Mouse (Mus musculus): ENCODE data around the gene Szt2. TPM values are rescaled to one million over a fixed set of nuclear protein-coding genes. Genes with fewer than 3 reads are reported as not detected.

The Szt2 gene
- total RNA-seq, 4 experiments from 2014 or later, result 32.2 to 40.1 (median 37.6) TPM

DNA sequence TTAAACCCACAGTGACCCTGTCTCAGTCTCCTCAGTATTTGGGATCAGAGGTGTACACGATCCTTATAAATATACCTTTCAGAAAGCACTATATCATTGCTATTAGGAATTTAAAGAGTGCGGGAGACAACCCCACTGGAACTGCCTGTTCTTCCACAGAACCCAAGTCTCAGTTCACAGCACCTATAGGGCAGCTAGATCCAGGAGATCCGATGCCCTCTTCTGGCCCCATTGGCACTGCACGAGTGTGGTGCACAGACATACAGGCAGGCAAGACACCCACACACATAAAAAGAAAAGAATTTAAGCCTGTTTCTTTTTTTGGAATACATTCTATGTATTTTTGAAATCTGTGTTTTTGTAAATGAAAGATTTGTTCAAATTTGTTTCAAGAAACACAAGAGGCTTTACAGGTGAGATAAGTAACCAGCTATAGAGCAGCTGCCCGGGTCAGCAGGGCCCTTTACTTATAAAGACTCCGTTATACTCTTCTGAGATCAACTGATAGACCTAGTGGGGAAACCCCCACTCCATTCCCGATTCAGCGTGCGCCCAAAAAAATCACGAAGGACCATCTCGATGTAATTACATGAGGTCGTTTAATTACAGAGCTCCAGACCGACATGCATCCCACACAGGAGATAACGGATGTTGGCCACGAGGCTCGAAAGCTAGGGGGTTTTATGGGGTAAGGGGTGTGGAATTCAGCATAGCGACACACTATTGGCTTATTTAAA lies 50.7 kb downstream of the Szt2 start:
- DNase-seq (ENCODE audit: low spot score in 2 of 2), result no peak

DNA sequence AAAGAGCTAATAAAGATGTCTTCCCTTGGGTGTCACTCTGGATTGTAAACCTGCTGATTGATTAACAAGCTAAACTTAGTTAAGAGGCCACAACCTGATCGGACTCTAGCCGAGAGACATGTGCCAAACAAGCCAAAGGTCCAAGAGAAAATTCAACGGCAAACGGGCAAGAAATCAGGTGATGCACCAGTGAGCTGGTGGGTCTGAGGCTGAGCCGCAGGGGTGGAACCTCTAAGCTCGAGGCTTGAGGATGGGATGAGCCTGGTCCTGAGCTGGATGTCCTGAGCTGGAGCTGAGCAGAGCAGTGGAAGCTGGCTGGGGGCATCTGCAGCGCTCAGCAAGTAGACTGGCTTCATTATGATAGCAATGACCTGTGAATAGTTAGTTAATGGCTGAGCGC lies 51.6 kb downstream of the Szt2 start:
- DNase-seq (ENCODE audit: low spot score in 2 of 2), result no peak

DNA sequence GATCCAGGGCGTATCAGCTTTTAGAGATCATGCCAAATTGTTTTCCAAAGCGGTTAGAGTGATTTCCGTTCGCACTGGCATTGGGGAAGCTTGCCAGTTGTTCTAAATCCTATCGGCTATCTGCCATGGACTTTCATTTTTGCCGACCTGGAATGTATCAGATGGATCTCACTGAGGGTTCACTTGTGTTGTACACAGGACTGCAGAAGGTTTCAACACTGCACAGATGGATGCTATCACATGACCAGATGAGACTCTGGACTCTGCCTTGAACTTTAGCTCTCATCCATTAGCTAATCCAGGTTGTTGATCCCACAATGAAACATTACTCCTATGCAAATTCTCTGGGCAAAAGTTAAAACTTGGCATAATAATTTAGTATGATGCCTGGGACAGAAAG lies 52.3 kb downstream of the Szt2 start:
- no peak for DNase-seq (ENCODE audit: low spot score in 2 of 2)

DNA sequence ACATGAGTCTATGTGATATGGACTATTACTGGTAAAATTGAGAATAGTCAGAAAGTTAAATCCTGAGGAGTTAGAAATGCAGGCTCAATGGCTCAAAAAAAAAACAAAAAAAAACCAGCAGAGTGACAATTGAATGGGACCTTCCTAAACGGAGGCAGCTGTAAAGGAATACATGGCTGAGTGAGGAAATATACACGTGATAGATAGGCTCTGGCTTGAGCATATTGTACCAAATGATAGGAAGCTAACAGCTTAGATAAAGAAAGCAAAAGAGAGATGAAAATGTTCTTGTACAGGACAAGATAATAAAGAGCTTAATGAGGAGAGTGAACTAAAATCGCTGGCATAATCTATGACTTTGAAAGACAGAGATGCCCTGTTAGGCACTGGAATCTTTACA lies 54.8 kb downstream of the Szt2 start:
- no peak for DNase-seq (ENCODE audit: low spot score in 2 of 2)

DNA sequence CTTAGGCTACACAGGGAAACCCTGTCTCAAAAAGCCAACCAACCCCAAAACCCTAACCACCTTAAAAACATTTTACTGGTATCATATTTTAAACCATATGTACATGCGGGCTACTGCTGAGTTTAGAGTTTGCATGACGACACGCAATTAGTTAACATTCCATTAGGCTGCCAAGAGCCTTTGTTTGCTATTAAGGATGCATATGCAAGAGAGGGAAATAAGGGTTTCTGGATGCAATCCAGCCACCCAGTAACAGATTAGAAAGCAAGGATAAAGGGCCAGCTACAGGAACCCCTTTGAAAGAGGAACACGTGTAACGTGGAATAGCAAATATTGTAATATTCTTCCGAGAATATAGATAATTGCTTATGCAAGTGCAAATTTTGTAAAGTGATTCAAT lies 55.4 kb downstream of the Szt2 start:
- DNase-seq (ENCODE audit: low spot score in 2 of 2), result no peak

DNA sequence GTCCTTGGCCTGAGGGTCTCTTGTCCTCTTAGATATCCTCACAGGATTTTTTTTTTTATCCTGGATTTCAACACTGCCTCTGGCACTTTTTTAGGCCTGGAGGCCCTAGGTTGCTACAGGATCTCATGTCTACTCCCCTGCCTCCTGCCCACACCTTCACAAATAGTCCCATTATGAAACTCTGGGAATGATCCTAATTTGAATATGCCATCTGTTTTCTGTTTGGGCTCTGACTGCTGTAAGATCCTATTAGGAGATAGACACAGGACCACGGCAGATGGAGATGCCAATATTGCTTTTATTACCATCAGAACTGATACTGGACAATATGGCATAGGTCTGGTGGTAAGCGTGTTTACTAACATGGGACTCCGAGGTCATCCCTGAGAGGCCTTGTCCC lies 57.2 kb downstream of the Szt2 start:
- DNase-seq (ENCODE audit: low spot score in 2 of 2), result no peak

DNA sequence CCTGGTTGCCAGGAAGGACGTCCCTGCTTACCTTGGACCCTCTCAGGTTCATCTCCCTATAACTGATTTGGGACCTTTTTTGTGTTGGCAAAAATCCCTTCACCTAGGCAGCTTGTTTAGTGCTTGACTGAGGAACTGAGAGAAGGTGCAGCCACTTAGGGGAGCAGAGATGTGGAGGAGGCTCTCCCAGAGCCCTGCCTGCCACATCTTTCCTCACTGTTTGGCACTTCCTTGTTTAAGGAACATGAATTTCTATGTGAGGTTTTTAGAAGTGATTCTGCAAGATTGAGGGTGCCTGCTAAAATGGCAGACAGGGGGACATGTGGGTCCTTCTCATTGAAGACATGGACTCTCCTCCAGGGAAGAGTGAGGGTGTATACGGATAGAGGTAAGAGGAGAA lies 58.2 kb downstream of the Szt2 start:
- no peak for DNase-seq (ENCODE audit: low spot score in 2 of 2)

DNA sequence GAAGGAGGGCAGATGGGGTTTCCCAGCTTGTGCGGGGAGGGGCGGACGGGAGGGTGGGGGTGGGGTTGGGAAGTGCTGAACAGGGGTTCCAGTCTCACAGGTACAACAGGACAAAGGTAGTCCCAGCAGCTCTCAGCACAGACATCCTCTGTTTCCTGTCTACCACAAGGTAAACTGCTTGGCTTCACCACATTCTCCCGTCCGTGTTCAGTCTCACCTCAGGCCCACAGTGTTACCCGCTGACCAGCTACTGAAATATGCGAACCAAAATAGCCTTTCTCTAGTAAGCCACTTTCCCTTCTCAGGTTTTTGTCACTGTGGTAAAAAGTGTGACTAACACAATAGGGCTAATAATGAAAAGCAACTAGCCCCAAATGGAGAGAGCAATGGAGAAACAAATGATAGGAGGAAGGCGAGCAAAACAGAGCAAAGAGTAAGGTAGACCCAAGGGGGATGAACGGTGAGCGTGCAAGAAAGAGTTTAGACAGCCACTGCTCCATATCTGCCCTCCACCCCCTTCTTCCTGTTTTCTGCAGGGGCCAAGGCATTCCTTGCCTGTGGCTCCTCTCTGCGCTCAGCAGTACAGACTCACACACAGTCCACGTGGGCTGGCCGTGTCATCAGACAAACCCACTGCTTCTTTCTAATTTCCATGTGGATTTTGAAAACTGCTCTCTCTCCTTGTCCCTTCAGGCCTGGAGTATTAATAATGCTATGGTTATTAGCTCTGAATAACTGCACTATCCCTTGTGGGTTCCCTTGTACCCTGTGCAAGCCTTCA lies 61.4 kb downstream of the Szt2 start:
- DNase-seq (ENCODE audit: low spot score in 2 of 2), result no peak

DNA sequence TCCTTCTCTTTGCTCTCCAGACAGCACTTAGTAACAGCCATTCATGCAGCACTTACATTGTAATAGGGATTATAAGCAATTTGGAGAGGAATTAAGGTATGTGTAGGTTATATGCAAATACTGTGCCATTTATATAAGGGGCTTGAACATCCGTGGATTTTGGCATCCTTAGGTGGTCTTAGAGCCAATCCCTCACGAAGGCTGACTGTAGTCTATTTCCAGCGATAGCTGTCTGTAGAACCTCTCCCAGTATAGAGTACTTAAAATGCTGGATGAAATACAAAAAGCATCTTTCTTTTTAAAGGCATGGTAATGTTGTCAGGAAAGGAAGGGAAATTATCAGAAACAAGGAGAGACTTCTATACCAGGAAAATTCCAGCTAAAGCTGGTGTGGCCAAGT lies 67.6 kb downstream of the Szt2 start:
- DNase-seq (ENCODE audit: low spot score in 2 of 2), result no peak

DNA sequence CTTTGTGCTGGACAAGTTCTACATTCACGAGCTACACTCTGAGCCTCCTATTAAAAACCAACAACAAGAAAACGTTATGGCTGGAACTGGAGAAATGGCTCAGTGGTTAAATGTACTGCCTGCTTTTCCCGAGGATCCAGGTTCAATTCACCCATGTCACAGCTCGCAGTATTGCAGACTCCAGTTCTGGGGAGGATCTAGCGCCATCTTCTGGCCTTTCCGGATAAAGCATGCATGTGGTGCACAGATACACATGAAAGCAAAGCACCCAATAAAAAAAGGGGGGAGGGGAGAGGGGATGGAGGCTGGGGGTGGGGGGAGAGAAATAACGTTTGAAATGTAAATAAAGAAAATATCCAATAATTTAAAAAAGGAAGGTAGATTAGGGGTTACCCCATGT lies 72.4 kb downstream of the Szt2 start:
- peak in 1 of 2 experiments; percentile 13 for DNase-seq (ENCODE audit: low spot score in 2 of 2)

DNA sequence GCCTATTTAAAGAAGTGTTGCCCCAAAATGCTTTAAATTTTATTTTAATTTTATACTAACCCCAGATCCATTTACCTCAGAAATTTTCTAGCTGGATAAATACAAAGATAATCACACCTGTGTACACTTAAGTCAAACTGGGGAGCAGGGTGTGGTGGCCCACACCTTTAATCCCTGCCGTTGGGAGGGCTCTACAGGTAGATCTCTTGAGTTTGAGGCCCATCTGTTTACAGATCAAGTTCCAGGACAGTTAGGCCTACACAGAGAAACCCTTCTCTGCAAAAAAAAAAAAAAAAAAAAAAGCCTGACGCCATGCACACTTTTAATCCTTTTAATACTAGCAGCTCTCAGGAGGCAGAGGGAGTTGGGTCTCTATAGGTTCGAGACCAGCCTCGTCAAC lies 73.1 kb downstream of the Szt2 start:
- DNase-seq (ENCODE audit: low spot score in 2 of 2), result no peak

DNA sequence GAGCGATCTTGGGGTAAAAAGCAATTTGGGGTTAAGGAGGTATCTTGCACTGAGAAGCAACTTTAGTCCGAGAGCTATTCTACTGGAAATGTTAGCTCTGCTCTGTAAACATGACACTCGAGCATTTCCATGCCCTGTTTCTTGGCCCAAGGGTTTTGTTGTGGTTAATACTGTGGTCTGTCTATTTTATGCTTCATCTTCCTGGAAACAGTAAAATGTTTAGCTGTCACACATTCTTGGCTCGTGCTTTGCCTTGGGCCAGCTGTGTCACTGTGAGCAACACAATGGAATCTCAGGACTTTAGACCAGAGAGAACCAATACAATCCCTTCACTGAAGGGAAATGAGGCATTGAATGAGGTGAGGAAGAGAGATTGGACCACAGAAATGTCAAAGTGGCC lies 77.3 kb downstream of the Szt2 start:
- no peak for DNase-seq (ENCODE audit: low spot score in 2 of 2)

DNA sequence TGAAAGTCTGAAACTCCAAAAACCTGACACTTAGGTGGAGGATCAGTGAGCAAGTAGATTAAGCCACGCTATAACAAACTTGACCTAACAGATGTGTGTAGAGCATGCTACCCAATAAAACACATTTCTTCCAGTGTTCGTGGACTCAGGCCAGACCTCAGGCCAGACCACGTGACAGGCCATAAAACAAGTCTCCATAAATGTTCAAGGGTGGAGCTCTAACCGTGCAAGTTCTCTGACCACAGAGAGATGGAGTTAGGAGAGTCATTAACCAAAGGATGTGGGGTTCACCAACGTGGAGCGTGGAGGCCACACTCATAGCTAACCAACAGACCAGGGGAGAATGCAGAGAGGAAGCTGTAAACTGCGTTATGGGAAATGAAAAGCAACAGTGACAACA lies 82.6 kb downstream of the Szt2 start:
- no peak for DNase-seq (ENCODE audit: low spot score in 2 of 2)

DNA sequence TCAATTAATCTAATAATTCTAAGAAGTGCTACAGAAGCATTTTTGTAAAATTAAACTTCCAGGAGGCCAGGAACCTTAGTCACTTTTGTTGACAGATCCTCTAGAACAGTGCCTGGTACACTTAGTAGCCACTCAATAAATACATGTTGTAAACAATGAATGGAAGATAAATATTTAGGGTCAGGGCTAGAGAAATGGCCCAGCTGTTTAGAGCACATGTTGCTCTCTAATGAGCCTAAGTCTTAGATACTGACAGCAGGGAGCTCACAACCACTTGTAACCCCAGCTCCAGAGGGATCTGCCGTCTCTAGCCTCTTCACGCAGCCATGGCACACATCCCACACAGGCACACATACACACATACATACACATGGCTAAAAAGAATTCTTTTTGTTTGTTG lies 88.4 kb downstream of the Szt2 start:
- no peak for DNase-seq (ENCODE audit: low spot score in 2 of 2)

DNA sequence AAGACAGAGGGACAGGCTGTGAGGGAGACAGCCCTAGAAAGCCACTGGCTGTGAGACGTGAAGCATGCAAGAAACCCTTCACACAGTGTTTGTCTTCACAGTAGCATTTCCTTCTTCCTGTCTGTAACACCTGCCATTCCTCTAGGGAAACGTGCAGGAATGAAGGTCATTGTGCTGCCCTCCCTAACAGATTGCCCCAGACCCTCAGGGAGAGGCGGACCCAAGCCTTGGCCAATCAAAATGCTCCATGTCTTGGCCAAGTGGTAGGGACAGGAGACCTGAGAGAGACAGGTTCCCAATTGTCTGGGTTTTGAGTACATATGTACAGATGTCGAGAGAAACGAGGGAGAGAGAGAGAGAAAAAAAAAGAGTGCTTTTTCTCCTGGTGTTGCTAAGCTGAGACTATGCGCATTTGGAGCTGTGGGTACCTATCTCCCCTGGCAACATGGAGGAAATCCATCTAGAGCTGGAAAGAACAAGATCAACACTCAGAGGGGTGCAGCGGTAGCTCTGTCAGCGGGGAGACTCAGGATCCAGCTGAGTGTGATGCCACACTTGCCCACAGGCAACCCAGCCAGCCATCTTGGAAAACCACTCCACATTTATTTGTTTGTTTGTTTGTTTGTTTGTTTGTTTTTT lies 89.2 kb downstream of the Szt2 start:
- no peak for DNase-seq (ENCODE audit: low spot score in 2 of 2)

DNA sequence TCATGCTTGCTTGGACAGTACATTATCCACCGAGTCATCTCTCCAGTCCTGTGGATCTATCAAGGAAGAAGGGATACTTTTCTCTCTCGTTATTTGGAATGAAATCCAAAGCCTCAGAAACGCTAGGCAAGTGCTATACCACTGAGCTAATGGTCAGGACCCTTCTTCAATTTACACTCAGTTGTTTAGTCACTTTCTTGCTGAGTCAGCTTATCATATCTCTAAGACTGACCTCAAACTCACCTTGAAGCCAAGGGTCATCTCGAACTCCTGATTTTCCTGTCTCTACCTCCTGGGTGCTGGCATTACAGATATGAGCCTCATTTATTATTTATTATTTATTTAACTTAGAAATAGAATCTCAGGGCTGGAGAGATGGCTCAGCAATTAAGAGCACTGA lies 92.4 kb downstream of the Szt2 start:
- DNase-seq (ENCODE audit: low spot score in 2 of 2), result no peak

DNA sequence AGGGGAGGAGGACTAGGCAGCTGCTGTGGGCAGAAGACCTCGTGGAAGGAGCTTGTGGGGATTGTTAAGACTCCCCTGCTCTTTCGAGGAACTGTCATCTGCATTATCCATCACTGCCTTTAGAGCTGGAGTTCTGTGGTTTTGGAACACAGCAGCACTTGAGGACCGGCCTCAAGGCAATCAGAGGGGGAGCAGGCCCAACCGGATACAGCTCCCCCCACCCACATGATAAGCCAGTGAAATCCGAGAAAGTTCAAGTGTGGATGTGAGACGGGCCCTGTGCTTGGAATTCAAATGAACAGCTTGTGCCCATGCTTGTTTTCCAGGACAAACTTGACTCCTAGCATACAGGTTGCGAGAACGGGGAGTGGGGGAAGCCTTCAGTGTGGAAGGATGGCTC lies 93.8 kb downstream of the Szt2 start:
- DNase-seq (ENCODE audit: low spot score in 2 of 2), result no peak

Other genes with a start within 250 kb of the Szt2 start
- 10 to 100 TPM; 39.9 to 43.3 (median 41.4) TPM for gene Kdm4a, start 229.2 kb downstream of the Szt2 start, total RNA-seq (2022)
- gene Ptprf, start 117.9 kb downstream of the Szt2 start, total RNA-seq (2022), result 100 to 1,000 TPM in 3 of 4 experiments, 10 to 100 TPM in 1; 96.0 to 114 (median 107) TPM
- 10 to 100 TPM; 47.8 to 56.5 (median 56.1) TPM for gene Med8, start 64 bp upstream of the Szt2 start, total RNA-seq (2022)
- gene Elovl1, start 18.8 kb upstream of the Szt2 start, total RNA-seq (2022), result 10 to 100 TPM; 16.2 to 26.7 (median 21.1) TPM
- 1 to 10 TPM in 3 of 4 experiments, under 1 TPM in 1; 0.82 to 2.2 (median 1.1) TPM for gene Cdc20, start 28.1 kb upstream of the Szt2 start, total RNA-seq (2022)
- under 1 TPM; 0.40 to 0.82 (median 0.59) TPM for gene Mpl, start 48.2 kb upstream of the Szt2 start, total RNA-seq (2022)
- 1 to 10 TPM; 6.6 to 9.4 (median 8.3) TPM for gene Tie1, start 80.8 kb upstream of the Szt2 start, total RNA-seq (2022)
- gene 2610528J11Rik, start 117.7 kb upstream of the Szt2 start, total RNA-seq (2022), result not detected
- 10 to 100 TPM; 10.0 to 14.0 (median 11.1) TPM for gene Tmem125, start 134.8 kb upstream of the Szt2 start, total RNA-seq (2022)
- gene Cfap57, start 211.5 kb upstream of the Szt2 start, total RNA-seq (2022), result 1 to 10 TPM in 1 of 4 experiments, under 1 TPM in 3; 0.65 to 1.1 (median 0.88) TPM
- 10 to 100 TPM; 48.2 to 60.8 (median 56.0) TPM for gene Ebna1bp2, start 211.5 kb upstream of the Szt2 start, total RNA-seq (2022)
- gene Olfr62, start 249.7 kb upstream of the Szt2 start, total RNA-seq (2022), result not detected

Measured in left cerebral cortex, adult 8-10 months (tissue).